Mouse (Mus musculus) heart, adult 2 months (tissue): ENCODE results near the gene Tfdp2.

Experiments
- CTCF ChIP-seq: fragments of 200-600 bp; IDR thresholded peaks from 2 replicates; pipeline ENCODE4 v1.8.1; 2022; ENCODE audit warnings: antibody characterized with exemption, mild to moderate bottlenecking, moderate library complexity
- EP300 ChIP-seq: fragments of 200-500 bp; IDR thresholded peaks from 2 replicates; pipeline ENCODE4 v1.6.1; 2011; ENCODE audit warnings: low read depth, low read length, control low read depth; ENCODE audit not compliant: insufficient read depth

DNA sequence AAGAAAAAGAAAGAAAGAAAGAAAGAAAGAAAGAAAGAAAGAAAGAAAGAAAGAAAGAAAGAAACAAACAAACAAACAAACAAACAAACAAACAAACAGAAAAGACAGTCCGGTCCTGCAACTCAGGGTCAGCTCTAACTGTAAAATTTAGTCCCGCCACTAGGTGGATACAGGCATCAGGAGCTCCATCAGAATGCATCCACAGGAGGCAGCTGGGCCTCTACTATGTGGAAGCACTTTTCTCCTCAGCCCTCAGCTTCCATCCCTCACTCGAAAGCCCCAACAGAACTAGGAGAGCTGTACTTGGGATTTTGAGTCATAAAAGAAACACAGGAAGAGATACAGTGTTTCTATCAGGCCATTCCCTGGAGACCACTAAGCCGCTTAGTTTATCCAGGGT is 153.9 kb downstream of the Tfdp2 start:
- TF ChIP-seq CTCF (peak; percentile 93), EP300 (no peak)
